Mouse (Mus musculus): ENCODE data around the gene Acsf3. TPM values are rescaled to one million over a fixed set of nuclear protein-coding genes. Genes with fewer than 3 reads are reported as not detected.

Acsf3 gene
- total and polyA plus RNA-seq, 2 experiments from 2014 or later = 18.9 to 22.1 TPM

- no peak overlapping the region for H3K9ac ChIP-seq (replicated peaks; ENCODE audit: low read length, poor library complexity, severe bottlenecking)
Observed at GRCm38 (mm10) chr8:122735542-122736473, 39.5 kb upstream of the Acsf3 start.

GRCm38 (mm10) chr8:122736623-122737022 lies 38.7 kb upstream of the Acsf3 start:
- no peaks in the 10 kb centered on the region for H3K9me3 ChIP-seq (ENCODE audit: low read length)
- no peak for TF ChIP-seq CTCF (IDR thresholded peaks at IDR 0.05)
- peaks cover 17% of the 10 kb centered on the region for H3K4me1 ChIP-seq (ENCODE audit: insufficient read depth, low read length)
- ATAC-seq (ENCODE audit: low FRiP score) (no peak), DNase-seq (ENCODE audit: low spot score) (no peak)
- H3K9ac ChIP-seq (replicated peaks; ENCODE audit: low read length, poor library complexity, severe bottlenecking) = no peak overlapping the region
- H3K4me3 ChIP-seq (ENCODE audit: low read depth, low read length) = no peak overlapping the region
- no peaks in the 10 kb centered on the region for H3K36me3 ChIP-seq (ENCODE audit: insufficient read depth, low read length)
- H3K4me2 ChIP-seq (ENCODE audit: low read depth, low read length, poor library complexity, severe bottlenecking) = no peak overlapping the region
- no peaks in the 10 kb centered on the region for H3K27me3 ChIP-seq (ENCODE audit: insufficient read depth, low read length)
- no peak overlapping the region for H3K27ac ChIP-seq (ENCODE audit: low read depth, low read length)
- 90% methylated on average over 11 of the region's 11 CpGs for WGBS

More at GRCm38 (mm10) chr8:122735542-122736473, 39.5 kb upstream of the Acsf3 start:
- ATAC-seq (ENCODE audit: low FRiP score) = no peak
- Histone ChIP-seq H3K4me3 (ENCODE audit: low read depth, low read length) (no peak overlapping the region), H3K9me3 (ENCODE audit: low read length) (no peaks in the 10 kb centered on the region), H3K4me2 (ENCODE audit: low read depth, low read length, poor library complexity, severe bottlenecking) (no peak overlapping the region), H3K27me3 (ENCODE audit: insufficient read depth, low read length) (no peaks in the 10 kb centered on the region), H3K27ac (ENCODE audit: low read depth, low read length) (no peak overlapping the region), H3K4me1 (ENCODE audit: insufficient read depth, low read length) (peaks cover 17% of the 10 kb centered on the region), H3K36me3 (ENCODE audit: insufficient read depth, low read length) (no peaks in the 10 kb centered on the region)
- TF ChIP-seq CTCF (IDR thresholded peaks at IDR 0.05) = no peak
- DNase-seq (ENCODE audit: low spot score) = no peak
- 49% methylated on average over 19 of the region's 19 CpGs for WGBS

GRCm38 (mm10) chr8:122737071-122737470 lies 38.2 kb upstream of the Acsf3 start:
- no peak for ATAC-seq (ENCODE audit: low FRiP score)
- no peak for TF ChIP-seq CTCF (IDR thresholded peaks at IDR 0.05)
- Histone ChIP-seq H3K4me1 (ENCODE audit: insufficient read depth, low read length) (peaks cover 21% of the 10 kb centered on the region), H3K9me3 (ENCODE audit: low read length) (no peaks in the 10 kb centered on the region), H3K36me3 (ENCODE audit: insufficient read depth, low read length) (no peaks in the 10 kb centered on the region), H3K4me2 (ENCODE audit: low read depth, low read length, poor library complexity, severe bottlenecking) (no peak overlapping the region), H3K4me3 (ENCODE audit: low read depth, low read length) (no peak overlapping the region), H3K27me3 (ENCODE audit: insufficient read depth, low read length) (no peaks in the 10 kb centered on the region), H3K27ac (ENCODE audit: low read depth, low read length) (no peak overlapping the region), H3K9ac (replicated peaks; ENCODE audit: low read length, poor library complexity, severe bottlenecking) (no peak overlapping the region)
- DNase-seq (ENCODE audit: low spot score) = no peak
- 51% methylated on average over 4 of the region's 4 CpGs for WGBS

GRCm38 (mm10) chr8:122737886-122738285 lies 37.4 kb upstream of the Acsf3 start:
- Histone ChIP-seq H3K9ac (replicated peaks; ENCODE audit: low read length, poor library complexity, severe bottlenecking) (0 out of 2 replicates have a peak overlapping the region, but pooled peaks have one; percentile 13), H3K27ac (ENCODE audit: low read depth, low read length) (0 out of 2 replicates have a peak overlapping the region, but pooled peaks have one; percentile 26), H3K4me3 (ENCODE audit: low read depth, low read length) (no peak overlapping the region), H3K4me2 (ENCODE audit: low read depth, low read length, poor library complexity, severe bottlenecking) (no peak overlapping the region), H3K9me3 (ENCODE audit: low read length) (no peaks in the 10 kb centered on the region), H3K36me3 (ENCODE audit: insufficient read depth, low read length) (no peaks in the 10 kb centered on the region), H3K27me3 (ENCODE audit: insufficient read depth, low read length) (no peaks in the 10 kb centered on the region), H3K4me1 (ENCODE audit: insufficient read depth, low read length) (peaks cover 27% of the 10 kb centered on the region)
- WGBS = 62% methylated on average over 6 of the region's 6 CpGs
- no peak for ATAC-seq (ENCODE audit: low FRiP score)
- no peak for TF ChIP-seq CTCF (IDR thresholded peaks at IDR 0.05)
- DNase-seq (ENCODE audit: low spot score) = no peak

- H3K9ac ChIP-seq (replicated peaks; ENCODE audit: low read length, poor library complexity, severe bottlenecking) = 0 out of 2 replicates have a peak overlapping the region, but pooled peaks have one; percentile 24
- no peak overlapping the region for H3K4me2 ChIP-seq (ENCODE audit: low read depth, low read length, poor library complexity, severe bottlenecking)
- DNase-seq (ENCODE audit: low spot score) (peak; percentile 54), ATAC-seq (ENCODE audit: low FRiP score) (no peak; the same call in 1 of the 2 replicates)
- H3K27ac ChIP-seq (ENCODE audit: low read depth, low read length) = peak overlapping the region; percentile 69; the same call in 1 of the 2 replicates
- H3K4me3 ChIP-seq (ENCODE audit: low read depth, low read length) = no peak overlapping the region
- WGBS = 24% methylated on average over 11 of the region's 11 CpGs
- no peak for TF ChIP-seq CTCF (IDR thresholded peaks at IDR 0.05)
- no peaks in the 10 kb centered on the region for H3K36me3 ChIP-seq (ENCODE audit: insufficient read depth, low read length)
- peaks cover 27% of the 10 kb centered on the region for H3K4me1 ChIP-seq (ENCODE audit: insufficient read depth, low read length)
- H3K27me3 ChIP-seq (ENCODE audit: insufficient read depth, low read length) = no peaks in the 10 kb centered on the region
- H3K9me3 ChIP-seq (ENCODE audit: low read length) = no peaks in the 10 kb centered on the region
Observed at GRCm38 (mm10) chr8:122739102-122739725, 36.1 kb upstream of the Acsf3 start.
